Mouse (Mus musculus): ENCODE data around the gene Gna14.

GRCm38 (mm10) chr19:16431368-16431767 lies 4.2 kb upstream of the Gna14 start:
- TF ChIP-seq EP300 (IDR thresholded peaks at IDR 0.05; ENCODE audit: low read depth) = no peak
- no peak for TF ChIP-seq CTCF (IDR thresholded peaks at IDR 0.05; ENCODE audit: low read depth)

Measured in liver, postnatal 0 days (tissue).